Mouse (Mus musculus) c-Kit-negative CD71-positive TER-119-positive erythroid progenitor cells, embryonic 14.5 days (primary cell): ENCODE results near the gene Abhd5.

Experiments
- DNase-seq: peaks from one replicate; pipeline ENCODE4 v3.0.0-alpha.2; 2013; ENCODE audit warnings: low read depth, low spot score

Gene Abhd5

DNA sequence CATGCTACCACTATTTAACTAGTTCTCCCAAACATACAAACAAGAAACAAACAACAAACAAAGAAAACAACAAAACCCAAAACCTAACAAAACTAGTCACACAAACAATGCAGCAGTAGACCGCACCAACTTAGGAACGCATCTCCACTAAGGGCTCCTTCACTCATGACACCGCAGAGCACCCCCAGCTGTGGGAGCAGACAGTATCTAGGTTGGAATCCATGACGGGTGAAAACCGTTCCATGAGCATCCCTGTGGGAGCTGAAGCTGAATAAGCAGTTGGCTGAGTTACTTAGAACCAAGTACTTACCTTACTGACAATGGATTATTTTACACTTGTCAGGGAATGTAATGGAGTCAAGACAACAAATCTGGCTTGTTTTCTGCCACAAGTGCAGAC is 5.3 kb upstream of the Abhd5 start:
- no peak for DNase-seq

DNA sequence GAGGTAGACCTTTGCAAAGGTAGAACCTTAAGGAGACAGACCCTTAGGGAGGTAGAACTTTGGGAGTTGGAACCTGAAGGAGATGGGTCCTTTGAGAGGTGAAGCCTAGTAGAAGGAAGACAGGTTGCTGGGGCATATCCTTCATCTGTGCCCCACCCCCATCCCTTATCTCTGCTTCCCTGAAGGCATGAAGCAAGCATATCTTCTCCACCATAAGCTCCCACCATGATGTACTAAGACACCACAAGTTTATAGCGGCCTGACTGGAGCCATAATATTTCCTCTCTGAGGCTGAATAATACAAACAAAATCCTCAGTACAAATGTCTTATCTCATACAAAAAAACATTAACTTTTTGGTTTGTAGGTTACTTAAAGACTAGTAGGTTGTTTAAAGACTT is 3.5 kb upstream of the Abhd5 start:
- peak; percentile 77 for DNase-seq

DNA sequence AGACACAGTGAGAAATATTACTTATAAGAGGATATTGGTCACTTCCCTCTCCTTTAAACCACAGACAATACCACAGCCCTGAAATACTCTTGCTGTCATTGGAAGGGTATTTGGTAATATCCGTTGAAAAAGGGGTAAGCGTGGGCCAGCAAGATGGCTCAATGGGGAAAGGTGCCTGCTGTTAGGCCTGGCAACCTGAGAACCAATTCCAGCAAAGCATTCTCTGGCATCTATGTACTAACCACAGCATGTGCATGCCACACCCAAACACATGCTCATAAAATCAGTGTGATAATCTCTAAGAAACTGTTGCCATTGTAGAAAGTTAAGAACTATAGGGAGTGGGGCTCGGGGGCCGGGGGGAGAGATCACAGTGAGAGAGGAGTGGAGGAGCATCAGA is 2.1 kb upstream of the Abhd5 start:
- no peak for DNase-seq

DNA sequence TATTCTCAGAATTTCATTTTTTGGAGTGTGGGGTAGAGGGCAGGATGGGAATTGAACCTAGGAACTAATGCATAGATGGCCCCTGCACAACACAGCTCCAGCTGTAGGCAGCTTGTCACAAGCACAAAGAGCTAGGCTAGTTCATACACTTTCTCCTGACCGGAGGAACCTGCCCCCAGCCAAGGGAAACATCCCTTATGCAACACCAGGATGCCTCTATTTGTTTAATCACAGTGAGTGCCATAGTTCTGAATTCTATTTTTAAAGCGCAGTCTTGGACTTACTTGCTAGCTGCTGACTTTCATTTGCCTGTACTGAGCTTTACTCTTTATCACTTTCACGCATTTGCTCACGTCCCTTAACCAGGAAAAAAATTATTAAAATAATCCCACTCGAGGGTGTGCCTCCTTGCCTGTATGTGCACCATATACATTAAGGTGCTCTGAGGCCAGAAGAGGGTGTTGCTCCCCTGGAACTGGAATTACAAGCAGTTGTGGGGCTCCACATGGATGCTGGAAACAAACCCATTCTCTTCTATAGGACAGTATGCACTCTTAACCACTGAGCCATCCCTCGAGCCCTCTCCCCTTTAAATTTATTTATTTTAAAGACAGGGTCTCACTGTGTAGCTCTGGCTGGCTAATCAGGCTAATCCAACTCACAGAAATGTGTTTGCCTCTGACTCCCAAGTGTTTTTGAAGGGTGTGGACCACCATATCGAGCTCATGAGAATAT is 845 bp upstream of the Abhd5 start:
- DNase-seq: no peak

DNA sequence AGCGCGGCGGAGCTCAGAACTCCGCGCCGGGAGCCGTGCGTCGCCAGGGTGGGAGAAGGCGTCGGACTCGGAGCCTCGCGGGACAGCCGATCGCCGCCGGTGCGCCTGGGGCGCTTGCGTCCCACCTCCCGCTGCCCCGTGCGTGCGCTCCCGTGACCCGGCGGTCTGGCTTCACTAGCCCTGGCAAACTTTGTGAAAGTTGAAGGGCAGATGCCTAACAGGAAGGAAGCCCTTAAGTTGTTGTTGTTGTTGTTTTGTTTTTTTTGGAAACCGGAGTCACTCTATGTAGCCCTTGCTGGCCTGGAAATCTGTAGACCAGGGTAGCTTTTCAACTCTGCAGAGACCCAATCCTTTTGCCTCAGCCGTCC is 601 bp downstream of the Abhd5 start:
- DNase-seq: peak; percentile 46

DNA sequence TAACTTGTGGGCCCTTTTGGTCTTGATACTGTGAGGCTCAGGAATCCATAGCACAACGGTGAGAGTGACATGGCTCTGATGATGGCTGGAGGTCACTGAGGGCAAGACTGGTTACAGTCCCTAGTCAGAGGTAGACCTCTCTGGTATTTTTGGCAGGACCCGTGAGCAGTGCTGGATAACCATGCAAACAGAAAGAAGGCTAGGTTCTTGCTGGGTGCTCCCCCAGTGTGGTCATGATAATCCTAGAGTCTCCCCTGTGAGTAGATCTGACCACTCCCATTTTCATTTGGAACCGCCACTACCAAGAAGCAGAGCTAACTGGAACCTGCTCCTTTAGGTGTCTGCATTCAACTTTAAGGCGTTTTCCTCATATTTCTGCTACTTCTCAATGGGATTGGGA is 1.5 kb downstream of the Abhd5 start:
- DNase-seq: no peak

DNA sequence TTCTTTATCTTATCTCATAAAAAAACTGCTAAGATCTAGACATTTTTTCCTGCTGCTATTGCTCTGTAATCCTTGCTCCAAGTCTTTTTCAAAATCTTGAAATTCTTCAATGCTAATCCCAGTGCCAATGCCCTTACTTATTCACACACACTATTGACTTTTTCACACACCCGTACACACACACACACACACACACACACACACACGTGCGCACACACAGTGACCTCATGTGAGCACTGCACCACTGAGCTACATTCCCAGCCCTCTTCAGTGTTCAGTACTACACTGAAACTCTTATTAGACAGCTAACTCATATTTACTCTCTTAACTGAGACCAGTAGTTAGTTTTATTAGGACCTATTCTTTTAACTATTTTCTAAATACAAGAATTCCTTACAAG is 2.8 kb downstream of the Abhd5 start:
- DNase-seq: no peak

DNA sequence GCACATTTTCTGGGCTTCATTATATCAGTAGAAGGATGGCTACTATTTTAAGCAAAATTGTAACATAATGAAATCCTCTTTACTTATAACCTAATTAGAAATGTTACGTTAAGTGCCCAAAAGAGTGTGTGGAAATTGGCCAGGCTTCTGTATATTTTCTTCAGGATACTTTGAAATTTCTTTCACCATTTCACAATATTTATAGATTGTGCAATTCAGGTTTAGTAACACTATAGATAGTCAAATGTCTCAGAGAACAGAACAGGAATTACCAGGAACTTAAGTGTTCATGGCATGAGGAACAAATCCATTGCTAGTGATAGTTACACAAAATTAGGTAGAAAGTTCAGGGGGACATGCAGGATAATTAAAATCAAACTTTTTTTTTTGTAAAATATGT is 5.7 kb downstream of the Abhd5 start:
- DNase-seq: no peak

DNA sequence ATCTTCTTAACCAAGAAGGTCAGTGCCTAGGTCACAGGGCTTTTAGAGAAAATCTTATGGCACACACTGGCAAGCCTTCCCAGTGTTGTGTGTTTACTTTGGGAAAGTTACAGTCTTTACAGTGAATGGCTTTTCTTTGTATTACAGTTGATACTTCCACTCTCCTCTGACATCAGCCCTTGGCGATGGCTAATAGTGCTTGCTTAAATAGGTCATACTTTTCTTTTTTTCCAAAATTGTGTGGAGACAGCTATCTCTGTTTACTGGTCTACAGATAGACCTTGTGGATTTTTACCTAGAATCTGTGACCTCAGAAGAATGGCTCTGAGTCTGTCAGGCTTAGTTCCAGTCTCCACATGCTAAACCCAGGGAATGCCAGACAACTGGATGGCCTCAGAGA is 6.2 kb downstream of the Abhd5 start:
- DNase-seq: no peak

DNA sequence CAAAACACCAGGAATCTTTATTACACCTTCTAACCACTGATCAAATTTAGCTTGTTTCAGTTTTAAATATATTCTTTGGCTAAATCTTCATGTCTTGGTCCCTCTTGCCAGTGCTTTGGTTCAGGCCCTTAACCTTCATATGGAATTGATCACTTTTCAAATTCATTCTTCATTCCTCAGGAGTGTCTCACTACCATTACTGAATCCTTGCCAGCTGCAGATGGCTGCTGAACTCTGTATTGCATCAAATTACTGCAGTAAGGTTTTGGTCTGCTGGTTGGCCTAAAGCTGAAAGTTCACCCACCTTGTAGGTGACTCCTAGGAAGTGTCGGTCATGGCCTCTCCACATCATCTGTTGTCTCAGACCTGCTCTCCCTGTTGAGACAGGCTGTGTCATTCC is 12.8 kb downstream of the Abhd5 start:
- no peak for DNase-seq

DNA sequence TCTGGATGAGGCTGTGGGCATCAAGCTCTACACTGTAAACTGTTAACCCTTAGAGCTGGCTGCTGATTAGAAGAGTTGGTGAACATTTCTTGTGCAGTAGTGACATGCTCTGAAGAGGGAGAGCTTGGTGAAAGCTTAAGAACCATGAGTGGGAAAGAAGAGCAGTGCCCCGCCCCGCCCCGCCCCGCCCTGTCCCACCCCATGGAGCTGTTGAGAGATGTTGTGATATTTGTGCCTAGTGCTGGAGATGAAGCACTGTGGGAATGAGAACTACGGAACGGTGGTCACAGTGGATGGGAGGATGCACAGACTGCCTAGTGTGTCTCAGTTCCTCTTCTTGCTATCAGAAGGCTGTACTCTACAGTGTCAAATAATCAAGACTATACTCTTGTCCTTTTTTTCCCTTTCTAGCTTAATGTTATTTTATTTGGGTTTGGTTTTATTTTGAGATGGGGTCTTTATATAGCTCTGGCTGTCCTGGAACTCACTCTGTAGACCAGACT is 18.9 kb downstream of the Abhd5 start:
- no peak for DNase-seq

DNA sequence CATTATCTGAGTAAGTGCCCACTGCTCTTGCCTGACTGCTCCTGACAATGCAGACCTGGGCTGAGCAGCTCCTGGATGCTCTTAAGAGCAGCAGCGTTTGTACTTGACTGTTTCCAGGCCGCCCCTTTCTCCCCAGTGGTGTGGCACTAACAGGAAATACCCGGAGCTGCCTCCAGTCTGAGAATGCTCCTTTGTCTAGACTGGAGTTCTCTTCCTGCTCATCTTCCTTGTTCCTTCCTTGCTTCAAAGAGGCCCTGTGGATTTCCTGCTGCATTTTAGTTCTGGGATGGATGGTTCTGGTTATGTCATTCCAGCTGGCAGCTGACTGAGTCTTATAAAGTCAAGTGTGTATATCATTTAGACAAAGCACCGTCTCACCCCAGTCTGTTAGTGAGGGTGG is 21.1 kb downstream of the Abhd5 start:
- no peak for DNase-seq

DNA sequence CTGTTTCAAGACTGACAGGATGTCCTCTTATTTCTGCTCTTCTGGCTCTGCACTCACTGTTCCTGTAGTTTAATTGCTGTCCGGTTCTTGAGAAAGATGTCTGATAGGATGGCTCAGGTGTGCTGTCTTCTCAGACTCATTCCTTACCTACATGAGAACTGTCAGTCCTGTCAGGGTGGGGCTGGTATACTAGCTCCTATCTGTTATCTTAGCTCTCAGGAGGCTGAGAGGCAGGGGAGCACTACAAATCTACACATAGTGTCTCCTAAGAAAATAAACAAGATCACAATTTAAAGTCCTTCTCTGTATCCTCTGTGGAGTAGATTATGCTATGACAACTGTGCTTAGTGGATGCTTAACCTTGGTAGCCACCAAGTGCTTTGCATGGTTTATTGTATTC is 21.6 kb downstream of the Abhd5 start:
- DNase-seq: no peak

DNA sequence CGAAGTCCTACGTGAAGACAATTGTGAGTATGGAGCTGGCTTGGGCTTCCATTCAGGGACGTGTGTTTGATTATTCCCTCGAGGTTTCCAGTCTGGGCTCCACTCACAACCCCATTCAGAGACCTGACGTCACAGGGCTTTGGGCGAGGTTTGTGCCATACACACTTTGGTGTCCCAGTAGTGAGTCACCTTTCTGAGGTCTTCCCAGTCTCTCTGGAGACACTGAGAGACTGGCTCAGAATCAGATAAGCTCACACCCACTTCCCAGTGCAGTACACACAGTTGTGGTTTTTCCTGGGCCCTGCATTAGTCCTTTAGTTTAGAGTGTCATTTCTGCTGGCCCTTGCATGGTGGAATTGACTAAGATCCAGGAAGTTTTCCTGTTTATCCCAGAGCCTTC is 27.6 kb downstream of the Abhd5 start:
- no peak for DNase-seq

DNA sequence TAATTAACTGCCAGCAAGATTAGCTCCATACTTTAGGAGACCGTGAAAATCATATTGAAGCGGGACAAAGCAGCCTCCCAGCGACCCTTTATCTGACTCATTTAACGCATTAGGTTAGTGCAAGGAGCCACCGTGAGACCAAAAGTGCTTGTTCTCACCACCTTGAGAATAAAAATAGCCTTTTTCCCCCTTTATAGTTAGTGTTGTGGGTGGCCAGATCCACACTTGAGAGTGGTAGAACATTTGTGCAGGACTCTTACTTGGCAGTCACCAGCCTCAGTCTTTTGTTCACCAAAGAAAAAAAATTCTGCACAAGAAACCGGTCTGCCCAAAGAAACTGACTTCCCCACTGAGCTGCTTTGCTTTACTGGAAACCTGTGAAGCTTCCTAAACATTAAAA is 29.6 kb downstream of the Abhd5 start:
- no peak for DNase-seq

DNA sequence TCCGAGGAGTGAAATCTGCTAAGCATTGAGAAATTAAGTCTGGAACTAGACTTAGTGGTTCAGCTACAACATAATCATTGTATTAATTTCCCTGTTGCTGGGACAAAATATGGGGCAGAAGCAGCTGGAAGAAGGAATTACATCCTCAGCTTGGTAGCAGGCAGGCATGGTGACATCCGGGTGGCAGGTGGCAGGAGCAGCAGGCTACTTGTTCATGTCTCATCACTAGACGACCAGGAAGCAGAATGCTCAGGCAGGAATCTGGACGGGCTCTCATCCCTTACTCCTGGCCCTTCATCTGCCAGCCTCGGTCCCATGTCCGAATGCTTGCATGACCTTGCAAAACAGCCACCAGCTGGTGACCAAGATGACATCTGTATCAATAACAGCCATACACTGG is 30.6 kb downstream of the Abhd5 start:
- no peak for DNase-seq

DNA sequence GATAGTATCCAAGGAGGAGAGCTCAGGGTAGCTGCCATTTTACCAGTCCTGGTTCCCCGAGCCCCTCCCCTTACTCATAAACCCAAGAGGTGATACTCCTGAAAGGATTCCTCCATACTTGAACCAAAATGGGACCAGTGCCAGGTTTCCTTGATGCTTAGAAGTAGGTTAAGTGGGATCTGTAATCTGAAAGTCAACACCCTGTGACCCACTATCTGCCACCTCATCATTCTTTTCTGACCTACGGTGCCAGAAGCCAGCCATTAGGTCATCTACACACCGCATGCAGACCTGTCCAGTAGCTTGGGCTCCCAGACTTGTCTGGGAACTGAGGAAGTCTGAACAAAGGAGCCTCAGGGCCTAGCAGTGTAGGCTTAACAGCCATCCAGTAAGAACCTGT is 34.6 kb downstream of the Abhd5 start:
- no peak for DNase-seq

DNA sequence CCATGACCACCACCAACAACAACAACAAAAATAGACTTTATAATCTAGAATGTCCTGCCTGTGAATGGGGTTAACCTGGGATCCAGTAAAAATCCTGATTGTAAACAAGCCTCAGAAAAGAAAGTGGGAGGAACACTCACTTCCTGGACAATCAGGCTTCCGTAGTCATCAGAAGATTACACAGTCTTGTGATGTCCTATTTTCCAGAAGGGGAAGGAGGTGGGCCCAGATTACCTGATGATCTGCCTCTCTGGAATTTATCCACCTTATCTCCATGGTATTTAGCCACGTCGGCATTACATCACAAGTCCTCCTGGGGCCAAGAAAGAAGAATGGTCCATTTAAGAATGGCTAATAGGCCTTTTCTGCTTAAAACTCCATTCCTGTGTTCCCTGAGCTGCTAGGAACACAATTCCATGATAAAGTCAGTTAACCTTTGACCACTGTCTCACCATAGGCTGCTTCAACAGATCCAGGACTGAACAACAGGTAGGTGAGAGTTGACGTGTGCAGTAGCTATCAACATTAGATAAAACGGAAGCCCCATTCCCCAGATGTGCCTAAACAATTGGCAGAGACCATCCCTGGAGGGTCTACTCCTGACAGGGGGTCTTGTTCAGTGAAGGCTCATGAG is 38.0 kb downstream of the Abhd5 start:
- no peak for DNase-seq

DNA sequence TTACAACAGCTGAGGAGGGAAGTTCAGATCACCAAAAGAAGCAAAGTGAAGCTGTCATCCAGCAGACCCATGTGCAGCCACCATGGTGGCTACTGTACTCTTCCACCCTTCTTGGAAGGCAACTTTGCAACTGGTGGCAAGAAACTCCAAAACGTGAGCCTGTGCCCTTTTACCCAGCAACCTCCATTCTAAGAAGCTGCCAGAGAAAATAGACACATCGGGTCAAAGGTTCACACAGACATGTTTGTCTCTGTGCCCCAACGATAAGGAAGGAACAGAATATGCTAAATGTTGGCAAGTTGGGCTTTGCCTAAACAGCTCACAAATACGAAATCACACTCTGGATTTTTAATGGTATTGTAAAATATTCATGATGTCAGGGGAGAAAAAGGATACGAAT is 44.4 kb downstream of the Abhd5 start:
- DNase-seq: no peak

DNA sequence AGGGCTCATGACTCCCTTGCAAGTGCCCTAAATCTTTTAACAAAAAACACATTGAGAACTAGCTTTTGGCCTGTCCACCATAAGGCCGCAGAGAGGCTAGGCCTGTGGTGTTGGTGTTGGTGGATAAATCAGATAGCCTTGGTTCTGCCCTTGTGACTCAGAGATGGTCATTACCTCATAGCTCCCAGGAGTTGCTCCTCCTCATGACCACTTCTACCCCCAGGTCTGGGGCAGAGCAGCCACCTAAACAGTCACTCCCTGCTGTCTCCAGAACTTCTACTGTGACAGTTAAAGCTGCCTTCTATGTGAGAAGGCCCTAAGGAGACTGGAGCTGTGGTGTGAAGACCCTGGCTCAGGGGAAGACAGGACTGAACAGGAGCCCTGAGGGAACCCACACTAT is 45.7 kb downstream of the Abhd5 start:
- no peak for DNase-seq

DNA sequence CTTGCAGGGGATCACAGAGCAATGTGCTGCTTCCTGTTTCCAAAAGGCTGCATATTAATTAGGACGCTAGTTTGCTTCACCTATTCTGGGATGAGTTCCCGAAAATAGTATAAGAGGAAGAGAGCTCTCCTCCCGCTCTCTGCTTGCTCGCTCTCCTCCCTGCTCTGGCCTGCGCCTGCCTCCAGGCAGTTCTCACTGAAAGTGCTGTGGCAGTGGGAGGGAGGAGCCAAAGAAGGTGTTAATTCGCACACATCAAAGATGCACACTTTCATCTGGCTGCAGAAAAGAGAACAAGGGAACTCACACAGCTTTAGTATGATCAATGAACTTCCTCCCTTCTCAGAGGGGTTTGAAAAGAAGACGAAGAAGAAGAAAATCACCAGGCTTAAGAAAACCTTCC is 47.3 kb downstream of the Abhd5 start:
- no peak for DNase-seq

DNA sequence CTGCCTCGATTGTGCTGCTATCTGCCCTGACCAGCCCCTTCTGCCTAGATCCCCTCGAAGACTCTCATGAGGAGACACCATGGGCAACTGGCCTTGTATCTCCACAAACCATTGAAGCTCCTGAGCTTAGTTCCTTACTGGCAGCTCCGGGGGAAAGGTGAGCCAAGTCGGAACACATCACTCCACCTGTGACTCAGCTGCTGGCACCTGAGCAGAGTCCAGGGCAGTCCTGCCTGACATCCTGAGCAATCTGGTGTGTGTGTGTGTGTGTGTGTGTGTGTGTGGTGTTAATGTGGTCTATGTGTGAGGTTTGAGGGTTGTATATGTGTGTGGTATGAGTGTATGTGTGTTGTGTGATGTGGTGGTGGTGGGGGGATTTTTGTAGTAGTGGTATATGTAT is 49.8 kb downstream of the Abhd5 start:
- DNase-seq: no peak

DNA sequence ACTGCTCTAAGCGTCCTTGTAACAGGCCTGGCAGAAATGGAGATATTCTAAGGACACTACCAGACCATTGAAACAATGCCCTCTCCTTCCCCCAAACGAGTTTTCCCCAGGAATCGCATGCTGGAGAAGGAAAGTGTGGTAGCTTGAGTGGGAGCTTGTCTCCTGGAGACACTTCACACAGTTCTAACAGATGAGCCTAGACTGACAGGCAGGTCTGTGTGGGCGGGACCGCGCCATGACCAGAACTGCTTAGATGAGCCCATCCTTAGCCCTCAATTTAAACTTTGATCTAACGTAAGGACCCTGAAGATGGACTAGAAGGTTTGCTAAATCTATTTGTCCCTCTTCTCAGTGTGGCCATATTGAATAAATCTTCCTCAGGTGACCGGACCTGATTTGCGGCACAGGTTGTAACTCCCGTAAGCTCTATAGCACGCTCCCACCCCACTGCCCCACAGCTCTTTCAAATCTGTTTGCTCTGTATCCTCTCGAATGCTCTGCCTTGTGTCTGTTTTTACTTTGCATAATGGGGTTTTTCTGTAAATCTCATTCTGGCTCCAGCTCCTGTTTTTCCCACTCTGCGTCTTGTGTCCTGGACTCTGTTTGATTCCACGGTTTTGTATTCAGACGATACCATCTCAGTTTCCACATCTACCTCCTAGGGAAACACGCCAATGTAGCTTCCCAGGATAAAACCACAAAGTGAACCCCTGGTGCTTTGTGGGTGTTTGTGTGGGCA is 59.2 kb downstream of the Abhd5 start:
- DNase-seq: no peak
